Mouse (Mus musculus): ENCODE results near the gene Ddx54.

Gene Ddx54

GRCm38 (mm10) chr5:120612442-120612821 lies at the start of gene Ddx54, which contains the start of gene Rita1:
Ddx54 (plus strand) TSS chr5:120612739.
Rita1 (minus strand) TSS chr5:120612589.
- DNase-seq (ENCODE audit: low spot score in 2 of 2), result peak; percentile 100

- peak in 1 of 2 experiments; percentile 36 for DNase-seq (ENCODE audit: low spot score in 2 of 2)
Measured at GRCm38 (mm10) chr5:120562956-120563913, 49.3 kb upstream of the Ddx54 start.

GRCm38 (mm10) chr5:120563914-120564311 lies 48.6 kb upstream of the Ddx54 start:
- DNase-seq (ENCODE audit: low spot score in 2 of 2), result no peak

- DNase-seq (ENCODE audit: low spot score in 2 of 2), result no peak
Measured at GRCm38 (mm10) chr5:120565171-120565905, 47.2 kb upstream of the Ddx54 start.

- DNase-seq (ENCODE audit: low spot score in 2 of 2), result peak in 1 of 2 experiments; percentile 57
Measured at GRCm38 (mm10) chr5:120566101-120566500, 46.4 kb upstream of the Ddx54 start.

- DNase-seq (ENCODE audit: low spot score in 2 of 2), result no peak
Measured at GRCm38 (mm10) chr5:120566681-120567252, 45.8 kb upstream of the Ddx54 start.

- DNase-seq (ENCODE audit: low spot score in 2 of 2), result peak in 1 of 2 experiments; percentile 60
Measured at GRCm38 (mm10) chr5:120567253-120567701, 45.3 kb upstream of the Ddx54 start.

- DNase-seq (ENCODE audit: low spot score in 2 of 2), result peak in 1 of 2 experiments; percentile 49
Measured at GRCm38 (mm10) chr5:120567761-120568211, 44.8 kb upstream of the Ddx54 start.

GRCm38 (mm10) chr5:120568336-120568768 lies 44.2 kb upstream of the Ddx54 start:
- peak in 1 of 2 experiments; percentile 45 for DNase-seq (ENCODE audit: low spot score in 2 of 2)

GRCm38 (mm10) chr5:120568964-120569363 lies 43.6 kb upstream of the Ddx54 start:
- DNase-seq (ENCODE audit: low spot score in 2 of 2), result no peak

GRCm38 (mm10) chr5:120569791-120570190 lies 42.7 kb upstream of the Ddx54 start:
- DNase-seq (ENCODE audit: low spot score in 2 of 2), result no peak

GRCm38 (mm10) chr5:120570289-120570897 lies 42.1 kb upstream of the Ddx54 start:
- DNase-seq (ENCODE audit: low spot score in 2 of 2), result no peak

- DNase-seq (ENCODE audit: low spot score in 2 of 2), result no peak
Measured at GRCm38 (mm10) chr5:120571056-120571740, 41.3 kb upstream of the Ddx54 start.

- no peak for DNase-seq (ENCODE audit: low spot score in 2 of 2)
Measured at GRCm38 (mm10) chr5:120574469-120575063, 38.0 kb upstream of the Ddx54 start.

- DNase-seq (ENCODE audit: low spot score in 2 of 2), result no peak
Measured at GRCm38 (mm10) chr5:120576781-120577301, 35.7 kb upstream of the Ddx54 start.

GRCm38 (mm10) chr5:120577935-120578441 lies 34.6 kb upstream of the Ddx54 start:
- no peak for DNase-seq (ENCODE audit: low spot score in 2 of 2)

GRCm38 (mm10) chr5:120578504-120579081 lies 33.9 kb upstream of the Ddx54 start:
- DNase-seq (ENCODE audit: low spot score in 2 of 2), result no peak

- DNase-seq (ENCODE audit: low spot score in 2 of 2), result no peak
Measured at GRCm38 (mm10) chr5:120579211-120579897, 33.2 kb upstream of the Ddx54 start.
